Mouse (Mus musculus) neural tube, embryonic 11.5 days (tissue): Measurements from ENCODE around the gene Snu13. TPM values are rescaled to one million over a fixed set of nuclear protein-coding genes. Genes with fewer than 3 reads are reported as not detected.

ENCODE experiments used
- ATAC-seq: fragments of 200-750 bp; cut with Nextera tagmentation; 2 replicates; pipeline ENCODE4 v1.8.0; 2017; ENCODE audit warnings: moderate number of reproducible peaks, mild to moderate bottlenecking, moderate TSS enrichment, moderate library complexity; ENCODE audit not compliant: insufficient read depth, low FRiP score, low TSS enrichment
- DNase-seq: peaks from one replicate; pipeline ENCODE4 v3.0.0-alpha.2; 2015; ENCODE audit warnings: low spot score
- H3K27ac ChIP-seq: fragments of 300-500 bp; sonication (generic); 2 replicates; pipeline ENCODE4 v1.5.1; 2014; ENCODE audit warnings: low read depth, mild to moderate bottlenecking, low read length
- H3K27me3 ChIP-seq: fragments of 300-500 bp; sonication (generic); 2 replicates; pipeline ENCODE4 v1.6.1; 2014; ENCODE audit warnings: mild to moderate bottlenecking, low read length, mixed read lengths; ENCODE audit not compliant: control insufficient read depth, insufficient read depth
- H3K36me3 ChIP-seq: fragments of 300-500 bp; sonication (generic); 2 replicates; pipeline ENCODE4 v1.6.1; 2014; ENCODE audit warnings: mild to moderate bottlenecking, low read length, moderate library complexity, mixed read lengths; ENCODE audit not compliant: control insufficient read depth, insufficient read depth
- H3K4me1 ChIP-seq: fragments of 300-500 bp; sonication (generic); 2 replicates; pipeline ENCODE4 v1.6.1; 2014; ENCODE audit warnings: low read length, mixed read lengths; ENCODE audit not compliant: control insufficient read depth, insufficient read depth
- H3K4me2 ChIP-seq: fragments of 300-500 bp; sonication (generic); 2 replicates; pipeline ENCODE4 v1.6.1; 2014; ENCODE audit warnings: low read depth, mild to moderate bottlenecking, moderate library complexity
- H3K4me3 ChIP-seq: fragments of 300-500 bp; sonication (generic); 2 replicates; pipeline ENCODE4 v1.5.1; 2014; ENCODE audit warnings: low read depth, low read length
- H3K9ac ChIP-seq: fragments of 300-500 bp; sonication (generic); 2 replicates; pipeline ENCODE4 v1.6.1; 2014; ENCODE audit warnings: mild to moderate bottlenecking, low read length
- H3K9me3 ChIP-seq: fragments of 300-500 bp; sonication (generic); 2 replicates; pipeline ENCODE4 v1.6.1; 2016; ENCODE audit warnings: low read length; ENCODE audit not compliant: control insufficient read depth
- WGBS: fragments of 180-500 bp; shearing (Covaris S2); extraction: QIAGEN DNeasy Blood & Tissue Kit; methylation state at CpG from one replicate; pipeline ENCODE4 v1.1.7; 2014; 5-methylcytosine and 5-hydroxymethylcytosine counted together
- polyA plus RNA-seq: library from polyadenylated mRNA; unstranded; fragments of >200 nt; fragmentation: Nextera tagmentation; extraction: Ambion mirVana; gene quantifications from 2 replicates; pipeline ENCODE4 v1.2.1, GENCODE M21; 2014

The Snu13 gene
- polyA plus RNA-seq, 1 experiment from 2014 or later, result 283 TPM

DNA sequence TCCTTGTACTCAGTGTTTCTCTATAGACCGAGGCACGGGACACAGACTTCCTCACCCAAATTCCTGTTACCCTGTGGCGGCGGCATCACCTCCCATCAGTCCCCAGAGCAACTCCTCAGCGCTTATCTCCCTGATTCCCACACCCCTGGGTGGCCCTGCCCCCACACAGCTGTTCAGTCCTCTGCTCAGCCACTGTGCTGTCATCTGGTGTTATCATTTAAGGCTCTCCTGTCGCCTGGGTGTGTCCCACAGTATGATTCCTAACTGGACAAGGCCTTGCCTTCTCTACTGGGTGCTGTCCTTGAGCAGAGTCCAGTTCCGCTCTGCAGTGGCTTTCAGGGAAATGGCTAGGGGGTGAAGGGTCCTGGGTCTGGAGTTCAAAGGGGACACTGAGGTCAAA lies 56.8 kb downstream of the Snu13 start:
- H3K27ac ChIP-seq, result no peak overlapping the region
- DNase-seq, result no peak
- ATAC-seq, result no peak
- H3K36me3 ChIP-seq, result no peaks in the 10 kb centered on the region
- H3K9ac ChIP-seq, result no peak overlapping the region
- no peaks in the 10 kb centered on the region for H3K4me1 ChIP-seq
- H3K9me3 ChIP-seq, result no peaks in the 10 kb centered on the region
- no peak overlapping the region for H3K4me2 ChIP-seq
- no peaks in the 10 kb centered on the region for H3K27me3 ChIP-seq
- no peak overlapping the region for H3K4me3 ChIP-seq
- whole genome bisulfite sequencing, result 49% methylated on average over 7 of the region's 7 CpGs

Other genes with a start within 250 kb of the Snu13 start
- gene Tef, start 245.2 kb downstream of the Snu13 start, polyA plus RNA-seq, result 13.7 and 14.1 TPM in 2 replicates
- gene Tob2, start 188.8 kb downstream of the Snu13 start, polyA plus RNA-seq, result 15.8 and 15.9 TPM in 2 replicates
- gene Phf5a, start 175.7 kb downstream of the Snu13 start, polyA plus RNA-seq, result 197 and 203 TPM in 2 replicates
- gene Aco2, start 175.3 kb downstream of the Snu13 start, polyA plus RNA-seq, result 190 and 200 TPM in 2 replicates
- 73.9 and 83.0 TPM in 2 replicates for gene Polr3h, start 121.4 kb downstream of the Snu13 start, polyA plus RNA-seq
- gene Csdc2, start 110.8 kb downstream of the Snu13 start, polyA plus RNA-seq, result 25.7 and 27.7 TPM in 2 replicates
- 33.2 and 35.2 TPM in 2 replicates for gene Pmm1, start 86.7 kb downstream of the Snu13 start, polyA plus RNA-seq
- gene 1700029P11Rik, start 67.1 kb downstream of the Snu13 start, polyA plus RNA-seq, result not detected in 2 replicates
- gene Xrcc6, start 59.8 kb downstream of the Snu13 start, polyA plus RNA-seq, result 73.2 and 73.8 TPM in 2 replicates
- 39.8 and 45.9 TPM in 2 replicates for gene Desi1, start 13.7 kb downstream of the Snu13 start, polyA plus RNA-seq
- gene 4930407I10Rik, start 11.6 kb upstream of the Snu13 start, polyA plus RNA-seq, result not detected in 2 replicates
- 0.05 TPM in 1 of 2 replicates, not detected in the other for gene Mei1, start 22.4 kb upstream of the Snu13 start, polyA plus RNA-seq
- 19.7 and 23.5 TPM in 2 replicates for gene Ccdc134, start 80.3 kb upstream of the Snu13 start, polyA plus RNA-seq
- 179 and 195 TPM in 2 replicates for gene Srebf2, start 99.6 kb upstream of the Snu13 start, polyA plus RNA-seq
- 0.30 and 0.46 TPM in 2 replicates for gene Shisa8, start 165.2 kb upstream of the Snu13 start, polyA plus RNA-seq
- 0.23 and 0.57 TPM in 2 replicates for gene Tnfrsf13c, start 176.8 kb upstream of the Snu13 start, polyA plus RNA-seq
- 64.4 and 68.7 TPM in 2 replicates for gene Cenpm, start 197.2 kb upstream of the Snu13 start, polyA plus RNA-seq
- 0.68 and 0.76 TPM in 2 replicates for gene 1500009C09Rik, start 204.8 kb upstream of the Snu13 start, polyA plus RNA-seq
- gene Sept3, start 227.3 kb upstream of the Snu13 start, polyA plus RNA-seq, result 141 and 142 TPM in 2 replicates